Mouse (Mus musculus) heart, adult 2 months (tissue): ENCODE data around the gene Smpd2.

Experiments used
- CTCF ChIP-seq: fragments of 200-600 bp; IDR thresholded peaks from 2 replicates; pipeline ENCODE4 v1.8.1; 2022; ENCODE audit warnings: antibody characterized with exemption, mild to moderate bottlenecking, moderate library complexity
- EP300 ChIP-seq: fragments of 200-500 bp; IDR thresholded peaks from 2 replicates; pipeline ENCODE4 v1.6.1; 2011; ENCODE audit warnings: low read depth, low read length, control low read depth; ENCODE audit not compliant: insufficient read depth
- POLR2A ChIP-seq: fragments of 200-500 bp; IDR thresholded peaks from 2 replicates; pipeline ENCODE4 v1.6.1; 2011; ENCODE audit warnings: mild to moderate bottlenecking, low read depth, low read length, control low read depth; ENCODE audit not compliant: insufficient read depth

DNA sequence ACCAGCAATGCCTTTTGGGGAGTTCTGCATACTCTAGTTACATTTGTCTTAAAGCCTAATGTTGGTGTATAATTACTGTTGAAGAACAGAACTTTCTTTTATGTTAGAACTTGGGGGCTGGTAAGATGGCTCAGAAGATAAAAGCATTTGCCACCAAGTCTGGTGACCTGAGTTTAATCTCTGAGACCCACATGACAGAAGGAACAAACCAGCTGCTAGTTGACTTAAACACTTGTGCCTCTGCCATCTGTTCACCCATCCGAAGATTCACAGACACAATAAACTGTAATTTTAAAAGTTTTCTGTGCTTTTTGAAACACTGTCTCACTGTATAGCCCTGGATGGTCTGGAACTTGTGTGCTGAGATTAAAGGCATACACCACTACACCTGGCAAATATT lies 35.5 kb upstream of the Smpd2 start:
- TF ChIP-seq CTCF: no peak
- no peak for TF ChIP-seq POLR2A
- TF ChIP-seq EP300: no peak
